Mouse (Mus musculus) activated CD4-positive, CD25-positive, alpha-beta regulatory T cell, adult 4 months (primary cell): ENCODE data around the gene Glra4. TPM values are rescaled to one million over a fixed set of nuclear protein-coding genes. Genes with fewer than 3 reads are reported as not detected.

Experiments used
- ATAC-seq: one replicate; pipeline ENCODE4 v1.8.0; 2017
- polyA plus RNA-seq, 2 experiments: library from polyadenylated mRNA; unstranded; fragments of 100-300 nt; shearing (Covaris generic); gene quantifications; one replicate each; pipeline ENCODE4 v1.2.1; 2017

The Glra4 gene
- polyA plus RNA-seq = not detected

DNA sequence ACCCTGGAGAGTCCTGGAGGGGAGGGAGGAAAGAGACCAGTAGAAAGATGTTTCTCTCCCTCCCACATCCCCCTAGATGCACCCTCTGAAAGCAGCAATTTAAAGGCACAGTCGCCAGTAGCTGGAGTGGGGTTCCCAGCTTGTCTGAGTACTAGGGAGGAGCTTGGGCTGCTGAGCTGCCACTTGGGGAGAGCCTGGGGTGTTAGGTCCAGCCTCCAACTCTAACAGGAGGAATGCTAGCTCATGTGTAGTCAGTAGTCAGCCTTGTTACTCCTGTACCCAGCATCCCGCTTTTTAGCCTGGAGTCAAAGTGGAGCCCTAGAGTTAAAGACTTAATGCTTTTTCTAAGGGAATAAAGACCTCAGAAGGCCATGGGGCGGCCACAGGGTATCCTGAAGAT, at the start of gene Glra4:
Gene Glra4 (minus strand): TSS at position 101 of the 400 bp plus-strand sequence.
- no peak for ATAC-seq

DNA sequence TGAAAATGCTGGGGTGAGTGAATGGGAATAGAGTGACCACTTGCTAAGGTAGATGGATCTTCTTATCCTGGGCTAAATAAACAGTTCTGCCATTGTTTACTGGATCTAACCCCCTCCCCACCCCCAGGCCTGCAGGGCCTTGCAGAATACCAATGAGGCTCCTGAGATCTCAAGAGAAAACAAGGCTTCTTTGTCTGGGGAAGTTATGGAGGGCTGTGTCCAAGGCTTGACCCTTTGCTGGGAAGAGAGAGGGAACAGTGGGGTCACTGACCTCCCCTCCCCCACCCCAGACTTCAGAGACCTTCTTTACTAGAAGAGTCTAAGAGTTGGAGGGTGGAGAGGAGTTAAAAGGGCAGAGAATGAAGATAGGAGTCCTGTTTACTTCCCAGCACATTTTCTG, 48.7 kb upstream of the Glra4 start:
- ATAC-seq = no peak

DNA sequence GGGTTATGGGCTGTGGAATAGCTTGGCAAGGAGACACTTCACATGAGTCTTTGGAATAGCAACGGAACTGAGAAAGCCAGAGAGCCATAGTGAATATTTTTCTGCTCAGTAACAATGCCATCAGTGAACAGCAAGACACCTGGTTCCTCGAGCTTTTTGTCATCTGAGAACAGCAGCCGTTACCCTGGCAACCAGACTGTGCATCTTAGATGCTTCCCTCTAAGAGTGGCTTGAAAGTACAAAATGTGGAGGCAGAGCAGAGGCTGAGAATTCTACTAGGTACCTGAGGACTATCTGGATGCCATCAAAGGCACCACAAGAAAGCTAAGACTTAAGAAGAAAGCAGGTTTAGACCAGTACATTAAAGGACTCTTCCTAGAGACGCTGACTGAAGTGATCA, 45.1 kb upstream of the Glra4 start:
- ATAC-seq = no peak

DNA sequence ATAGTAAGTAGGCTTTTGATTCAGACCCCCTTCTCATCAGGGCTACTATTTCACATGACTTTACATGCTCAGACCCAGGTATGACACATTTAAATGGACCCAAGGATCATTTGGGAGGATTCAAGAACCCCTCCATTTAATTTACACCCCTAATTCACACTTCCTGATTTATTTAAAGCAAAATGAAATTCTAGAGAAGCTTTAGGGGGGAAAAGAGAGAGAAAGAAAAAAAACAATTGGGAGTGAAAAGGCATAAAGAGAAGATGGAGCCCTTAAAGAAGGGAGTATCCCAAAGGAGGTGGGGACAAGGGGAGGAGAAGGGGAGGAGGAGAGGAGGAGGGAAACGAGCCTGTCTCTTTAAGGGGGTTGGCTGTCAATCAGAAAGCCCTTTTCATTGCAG, 42.4 kb upstream of the Glra4 start, which contains the start of gene Plp1:
Gene Plp1 (plus strand): TSS at position 301 of the 400 bp plus-strand sequence.
- no peak for ATAC-seq

DNA sequence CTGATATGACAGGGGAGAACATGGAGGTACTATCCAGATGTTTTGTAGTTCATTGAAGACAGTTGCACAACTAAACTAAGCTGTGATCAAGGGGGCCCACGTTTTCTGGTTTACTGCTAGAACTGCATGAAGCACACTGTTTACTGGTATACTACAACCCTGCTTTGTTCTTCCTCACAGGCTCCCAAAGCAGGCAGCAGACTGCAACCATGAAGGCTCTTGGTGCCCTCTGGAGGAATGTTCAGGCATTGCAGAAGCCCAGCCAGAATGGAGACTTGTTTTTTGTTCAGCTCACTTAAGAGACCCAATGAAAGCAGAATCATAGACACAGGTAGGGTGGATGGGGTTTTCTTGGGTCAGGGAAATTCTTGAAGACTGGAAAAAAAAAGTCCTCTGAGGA, 40.3 kb upstream of the Glra4 start:
- peak; percentile 59 for ATAC-seq

DNA sequence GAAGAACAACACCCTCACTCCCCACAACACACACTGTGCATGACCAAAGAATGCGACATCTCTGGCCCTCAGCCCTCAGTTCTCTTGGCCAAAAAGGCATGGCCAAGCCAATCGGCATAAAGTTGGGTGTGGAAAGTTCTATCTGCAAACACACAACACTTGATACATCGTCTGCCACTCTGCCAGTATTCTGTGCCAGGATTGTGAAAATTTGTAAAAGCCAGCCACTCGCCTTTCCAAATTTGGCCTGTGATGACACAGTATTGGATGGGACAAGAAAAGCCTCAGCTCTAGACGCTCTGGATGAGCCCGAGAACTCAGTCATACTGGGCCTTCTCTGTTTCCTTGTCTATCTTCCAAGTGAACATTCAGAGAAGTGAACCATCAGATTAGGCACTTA, 39.8 kb upstream of the Glra4 start:
- ATAC-seq = no peak

DNA sequence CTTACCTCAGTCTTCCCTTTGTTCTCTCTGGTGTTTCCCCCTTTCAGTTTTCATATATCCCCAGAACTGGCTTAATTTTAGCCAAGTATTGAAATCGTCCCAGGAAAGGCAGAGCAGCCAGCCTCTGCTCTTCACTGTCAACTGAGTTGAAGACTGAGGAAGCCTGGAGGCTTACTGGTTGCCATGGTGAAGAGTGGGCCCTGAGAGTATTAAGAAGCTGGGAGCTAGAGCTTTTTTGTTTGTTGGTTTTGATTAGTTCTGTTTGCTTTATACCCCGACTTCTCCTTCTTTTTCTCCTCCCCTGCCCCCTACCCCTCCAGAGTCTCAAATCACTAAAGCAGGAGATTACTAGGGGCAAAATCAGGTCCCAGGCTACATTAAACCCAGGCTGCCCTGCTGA, 17.3 kb upstream of the Glra4 start:
- ATAC-seq = no peak

DNA sequence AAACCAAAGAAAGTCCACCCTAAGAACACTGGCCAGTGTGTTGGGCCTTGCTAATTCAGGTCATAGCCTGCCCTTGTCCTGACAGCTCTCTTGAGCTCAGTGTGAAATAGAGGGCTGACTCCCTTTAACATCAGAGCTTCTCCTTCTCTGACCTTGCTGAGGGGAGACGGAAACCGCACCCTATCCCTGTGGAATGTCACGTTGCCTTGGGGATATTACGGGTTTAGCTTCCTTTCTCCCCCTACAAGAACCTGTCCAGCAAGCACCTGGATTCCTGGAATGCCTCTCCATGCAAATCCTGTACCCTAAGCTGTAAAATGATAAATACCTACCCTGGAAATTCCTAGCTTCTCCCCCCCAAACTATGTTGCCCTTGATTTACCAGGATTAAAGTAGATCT, 9.5 kb upstream of the Glra4 start:
- no peak for ATAC-seq

DNA sequence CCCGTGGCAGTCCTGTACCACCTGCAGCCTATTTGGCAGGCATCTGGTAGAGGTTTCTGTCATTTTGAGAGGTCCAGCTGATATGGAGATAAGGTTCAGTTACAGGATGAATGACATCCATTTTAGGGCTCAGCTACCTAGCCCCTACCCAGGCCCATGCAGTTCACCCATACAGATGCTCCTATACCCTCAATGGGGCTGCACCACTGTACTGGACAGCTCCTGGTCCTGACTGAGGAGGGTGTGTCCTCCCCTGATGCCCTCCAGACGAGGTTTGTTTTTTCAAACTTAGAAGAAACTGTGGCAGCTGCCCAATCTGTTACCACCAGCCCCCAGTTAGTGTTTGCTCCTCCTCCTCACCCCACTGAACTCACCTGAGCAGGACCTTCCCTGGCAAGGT, 679 bp downstream of the Glra4 start:
- ATAC-seq = no peak

DNA sequence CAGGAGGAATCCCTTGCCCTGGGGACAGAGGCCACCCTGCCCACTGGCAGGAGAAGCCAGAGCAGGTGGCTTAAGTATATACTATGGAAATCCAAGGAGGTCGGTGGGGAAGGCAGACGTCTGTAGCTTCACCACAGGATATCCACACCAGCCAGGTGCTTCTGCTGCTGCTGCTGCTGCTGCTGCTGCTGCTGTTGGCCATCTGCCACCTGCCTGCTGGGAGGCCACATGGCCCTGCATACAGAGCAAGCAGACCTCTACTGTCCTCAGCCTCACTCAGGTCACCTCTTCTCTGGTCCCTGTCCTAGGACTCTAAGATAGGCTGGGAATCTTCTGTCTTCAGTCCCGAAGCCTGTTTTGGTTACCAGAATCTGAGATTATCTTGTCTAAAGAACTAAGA, 1.9 kb downstream of the Glra4 start:
- no peak for ATAC-seq

DNA sequence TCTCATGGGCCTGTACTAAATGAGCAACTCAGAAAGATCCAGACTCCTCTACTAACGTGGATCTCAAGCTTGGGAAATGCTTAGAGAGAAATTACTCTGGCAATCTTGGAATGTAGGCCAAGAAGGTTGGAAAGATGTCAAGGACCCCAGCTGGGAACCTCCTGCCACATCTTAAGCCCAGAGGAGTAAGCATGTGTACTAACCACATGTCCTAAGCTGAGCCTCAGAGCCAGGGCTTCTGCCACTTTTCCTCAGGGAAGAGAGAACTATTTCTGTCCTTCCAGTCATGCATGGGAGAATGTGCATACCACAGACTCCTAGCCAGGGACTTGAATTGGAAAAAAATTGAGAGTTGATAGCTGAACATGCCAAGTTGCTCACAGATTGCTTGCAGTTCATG, 6.9 kb downstream of the Glra4 start:
- no peak for ATAC-seq

DNA sequence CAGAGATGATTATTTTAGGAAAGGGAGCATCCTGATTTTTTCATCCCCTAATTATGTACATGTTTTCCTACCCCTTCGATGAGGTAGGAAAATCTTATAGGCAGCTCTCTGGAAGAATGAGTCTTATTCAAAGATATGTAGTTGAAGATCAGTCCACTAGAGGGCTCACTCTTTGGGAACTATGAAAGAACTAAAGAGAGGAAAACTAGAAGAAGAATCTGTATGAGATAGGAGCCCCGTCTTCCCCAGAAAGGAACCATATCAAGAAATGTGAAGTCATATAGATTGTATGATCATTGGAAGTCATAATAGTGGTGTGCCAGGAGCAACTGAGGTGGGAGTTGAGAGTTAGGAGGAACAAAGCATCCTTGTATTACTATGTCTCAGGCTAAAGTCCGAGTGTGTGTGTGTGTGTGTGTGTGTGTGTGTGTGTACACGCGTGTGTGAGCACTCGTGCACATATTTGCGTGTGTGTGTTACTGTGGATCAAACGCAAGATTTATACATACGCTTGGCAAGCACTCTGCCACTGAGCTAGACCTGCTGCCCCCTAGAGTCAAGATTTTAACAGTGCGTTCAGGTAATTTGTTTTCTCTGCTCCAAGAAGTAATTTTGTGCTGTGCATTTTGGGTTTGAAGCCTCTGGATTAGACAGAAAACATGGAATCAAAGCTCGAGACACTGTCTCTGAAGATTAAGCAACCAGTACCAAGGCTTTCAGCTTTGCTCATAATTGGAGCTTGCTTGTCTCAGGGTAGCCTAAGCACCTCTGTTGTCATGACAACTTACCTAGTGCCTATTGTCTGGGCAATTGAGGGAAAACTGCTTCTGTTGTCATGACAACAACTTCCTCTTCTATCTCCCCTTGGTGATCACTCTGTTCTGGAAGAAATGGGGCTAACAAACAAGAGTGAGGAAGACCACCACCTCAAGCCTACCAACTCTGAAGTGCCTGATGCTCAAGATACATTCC, 18.6 kb downstream of the Glra4 start:
- ATAC-seq = peak; percentile 63

DNA sequence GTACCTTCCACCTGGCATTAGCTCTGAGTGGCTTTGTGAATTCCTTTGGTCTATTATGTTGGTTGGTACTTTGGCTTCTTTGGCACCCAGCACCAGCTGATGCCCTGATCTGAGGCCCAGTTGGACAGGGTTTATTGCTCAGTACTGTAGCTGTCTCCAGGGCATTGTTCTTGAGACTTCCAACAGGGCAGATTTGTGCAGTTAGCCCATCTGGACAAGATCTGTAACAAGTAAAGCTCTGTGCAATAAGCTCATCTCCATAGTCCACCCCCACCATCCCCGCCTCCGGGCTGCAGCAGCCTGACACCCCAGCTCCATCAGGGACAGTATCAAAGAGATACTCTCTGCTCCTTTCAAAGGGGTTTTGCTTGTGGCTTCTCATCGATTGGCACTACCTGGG, 24.5 kb downstream of the Glra4 start:
- no peak for ATAC-seq

DNA sequence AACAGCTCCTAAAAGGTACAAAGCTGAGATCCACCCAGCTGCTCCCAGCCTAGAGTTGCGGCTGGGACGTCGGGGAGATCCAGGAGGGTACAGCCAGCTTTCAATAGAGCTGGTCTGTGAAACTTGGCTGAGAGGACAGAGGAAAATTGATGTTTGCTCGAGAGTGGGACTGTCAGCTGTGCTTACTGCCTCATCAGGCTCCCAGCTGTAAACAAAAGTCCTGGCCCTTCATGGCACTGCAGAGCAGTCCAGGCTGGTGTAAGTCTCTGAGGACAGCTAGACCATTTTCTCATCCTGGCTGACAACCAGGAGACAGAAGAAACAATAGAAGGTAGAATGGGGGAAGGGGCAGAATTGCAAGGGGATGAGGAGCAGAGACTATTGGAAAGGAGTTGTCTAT, 30.6 kb downstream of the Glra4 start:
- ATAC-seq = no peak

DNA sequence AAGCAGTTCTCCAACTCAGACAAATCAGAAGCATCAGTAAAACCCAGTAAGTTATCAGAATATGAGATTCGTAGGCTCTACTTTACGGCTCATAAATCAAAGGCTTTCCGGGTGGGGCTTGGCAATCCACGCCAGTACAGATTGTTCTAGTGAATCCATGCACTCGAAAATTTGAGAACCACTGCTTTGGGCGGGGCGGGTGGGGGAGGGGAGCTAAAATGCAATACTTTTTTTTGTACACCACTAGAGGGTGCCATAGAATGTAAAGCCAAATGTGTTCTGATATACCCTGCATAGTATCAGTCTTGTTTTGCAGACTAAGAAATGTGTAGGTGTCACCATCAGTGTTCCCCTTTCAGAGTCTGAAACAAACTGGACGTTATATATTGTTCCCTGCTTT, 35.3 kb downstream of the Glra4 start:
- no peak for ATAC-seq

DNA sequence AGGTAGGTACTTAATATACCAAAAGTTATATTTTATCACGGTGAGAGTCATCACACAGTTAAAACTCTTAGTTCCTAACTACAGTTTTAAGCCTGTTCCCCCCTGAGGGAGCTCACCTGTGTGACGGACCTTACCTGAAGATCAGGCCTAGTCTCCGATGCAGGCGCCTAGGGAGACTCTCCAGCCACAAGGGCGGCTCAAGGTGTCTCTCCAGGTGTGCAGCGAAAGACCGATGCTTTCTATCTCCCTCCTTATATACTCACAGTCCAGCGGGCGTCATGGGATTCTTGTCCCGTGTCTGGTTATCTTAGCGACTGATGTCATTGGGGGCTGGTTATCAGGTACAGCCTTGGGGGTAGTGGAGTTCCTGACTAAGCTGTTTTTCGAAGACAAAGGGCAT, 36.5 kb downstream of the Glra4 start, which contains the start of gene Morf4l2:
Gene Morf4l2 (minus strand): TSS at position 232 of the 400 bp plus-strand sequence.
- ATAC-seq = no peak

DNA sequence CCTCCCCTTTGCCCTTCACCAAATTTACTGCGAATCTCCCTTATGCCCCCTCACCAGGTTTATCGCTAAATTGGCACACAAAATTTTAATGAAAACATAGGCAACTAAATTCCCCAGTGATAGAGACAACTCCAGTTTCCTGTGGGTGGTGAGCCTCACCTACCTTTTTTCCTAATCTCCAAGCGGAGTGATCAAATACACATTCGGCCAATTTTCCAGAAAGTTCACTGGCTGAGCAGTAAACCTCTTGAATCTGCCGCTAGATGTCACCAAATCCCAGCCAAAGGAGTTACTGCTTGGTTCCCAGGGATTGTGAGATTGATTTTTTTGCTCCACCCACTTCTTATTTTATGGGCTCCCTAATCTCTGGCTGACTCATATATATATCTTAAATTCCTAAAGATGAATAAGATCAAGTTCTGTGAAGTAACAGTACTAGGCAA, 37.3 kb downstream of the Glra4 start:
- ATAC-seq = no peak

DNA sequence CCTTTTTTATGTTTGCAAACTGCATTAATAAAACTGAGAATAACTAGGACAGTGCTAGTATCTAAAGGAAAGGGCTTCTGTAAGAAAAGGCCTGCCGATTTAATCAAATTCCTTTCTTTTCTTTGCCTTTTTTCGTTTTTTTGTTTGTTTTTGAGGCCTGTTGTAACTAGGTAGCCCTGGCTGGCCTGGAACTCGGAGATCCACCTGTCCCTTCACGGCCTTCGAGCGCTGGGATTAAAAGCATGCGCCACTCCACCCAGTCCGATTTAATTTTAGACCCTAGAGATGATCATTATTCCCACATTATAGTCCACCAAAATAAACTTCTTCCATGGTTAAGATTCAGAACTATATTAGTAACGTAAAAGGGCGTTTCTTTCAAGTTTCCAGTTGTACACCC, 37.7 kb downstream of the Glra4 start:
- ATAC-seq = no peak

DNA sequence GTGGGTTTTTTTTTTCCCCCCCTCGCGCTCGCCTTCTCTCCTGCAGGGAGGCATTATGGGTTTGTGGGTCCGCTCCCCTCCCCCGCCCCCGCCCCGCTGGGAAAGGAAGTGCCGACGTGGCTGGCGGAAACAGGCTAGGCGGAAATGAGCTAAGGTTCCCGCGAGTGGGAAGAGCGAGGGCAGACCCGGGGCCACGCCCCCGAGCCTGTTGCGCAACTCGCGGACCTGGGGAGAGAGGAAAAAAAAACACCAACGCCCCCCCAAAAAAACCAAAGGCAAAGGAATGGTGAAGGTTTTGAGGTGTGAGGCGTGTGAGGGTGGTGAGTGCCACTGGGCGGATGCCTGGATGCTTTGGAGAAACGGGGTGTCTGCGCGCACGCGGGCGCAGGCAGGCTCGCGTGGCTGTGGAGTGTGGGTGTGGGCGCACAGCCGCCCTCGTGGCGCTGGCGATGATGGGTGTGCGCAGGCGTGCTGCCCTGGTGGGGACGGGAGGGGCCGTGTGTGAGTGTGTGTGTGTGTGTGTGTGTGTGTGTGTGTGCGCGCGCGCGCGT, 38.2 kb downstream of the Glra4 start:
- peak; percentile 29 for ATAC-seq

DNA sequence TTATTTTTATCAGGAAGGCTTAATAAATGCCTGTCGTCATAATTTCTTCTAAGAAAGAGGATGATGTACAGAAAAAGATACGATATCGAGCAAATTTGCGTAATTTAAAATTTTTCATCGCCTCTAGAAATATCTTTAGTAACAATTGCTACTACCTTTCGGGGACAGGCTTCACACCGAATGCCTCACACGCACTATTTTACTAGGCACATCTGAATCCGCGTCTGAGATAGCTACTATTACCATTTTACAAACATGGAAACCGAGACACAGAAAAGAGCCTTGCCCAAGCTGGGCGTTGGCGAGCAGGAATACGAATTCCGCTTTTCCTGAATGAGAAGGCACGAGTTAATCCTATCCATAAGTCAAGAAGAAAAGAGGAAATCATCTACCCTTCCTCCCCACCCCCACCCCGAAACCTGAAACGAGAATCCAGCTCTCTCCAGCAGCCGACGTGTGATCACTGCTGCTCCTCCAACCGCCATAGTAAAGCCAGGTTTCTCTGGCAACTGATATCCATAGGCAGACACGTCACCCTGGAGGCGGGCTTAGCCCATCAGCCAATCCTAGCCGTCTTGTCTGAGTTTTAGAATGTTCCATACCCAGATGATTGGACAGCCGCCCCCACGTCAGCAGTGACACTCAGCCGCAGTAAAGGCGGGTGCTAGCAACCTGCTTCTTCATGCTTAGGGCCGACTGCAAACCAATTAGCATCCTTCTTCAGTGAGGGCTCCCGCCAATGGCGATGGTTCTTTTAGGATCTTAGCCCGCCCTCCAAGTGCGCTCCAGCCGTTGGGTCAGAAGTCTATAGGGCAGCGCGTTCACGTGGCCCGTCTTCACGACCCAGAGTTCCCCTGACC, 38.9 kb downstream of the Glra4 start:
- peak; percentile 86 for ATAC-seq

DNA sequence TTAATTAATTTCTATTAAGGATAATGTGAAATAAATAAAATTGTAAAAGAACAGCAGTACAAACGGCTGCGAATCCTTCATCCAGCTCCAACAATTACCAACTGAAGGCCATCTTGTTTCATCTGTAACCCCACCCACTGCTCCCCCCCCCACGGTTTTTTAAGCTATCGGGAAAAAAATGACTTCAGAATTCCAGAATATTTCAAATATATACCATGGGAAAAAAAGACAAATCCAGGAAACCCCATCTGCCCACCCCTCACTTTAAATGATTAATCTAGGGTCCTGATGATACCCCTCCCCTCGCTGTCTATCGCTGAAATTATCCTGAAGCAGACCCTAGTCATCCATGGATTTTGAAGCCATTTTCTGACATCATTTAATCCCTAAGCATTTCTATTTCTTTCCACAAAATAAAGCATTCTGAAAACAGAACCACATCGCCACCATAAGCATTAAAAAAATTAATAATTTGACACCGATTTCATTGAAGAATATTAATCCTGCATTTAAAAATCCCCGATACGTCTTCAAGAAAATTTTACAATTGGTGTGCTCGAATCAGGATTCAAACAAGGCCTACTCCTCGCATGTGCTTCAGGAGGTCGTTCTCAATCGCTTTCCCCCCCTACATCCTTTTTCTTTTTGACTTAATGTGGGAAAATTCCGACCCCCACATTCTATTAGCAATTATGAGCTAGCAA, 39.7 kb downstream of the Glra4 start:
- no peak for ATAC-seq

DNA sequence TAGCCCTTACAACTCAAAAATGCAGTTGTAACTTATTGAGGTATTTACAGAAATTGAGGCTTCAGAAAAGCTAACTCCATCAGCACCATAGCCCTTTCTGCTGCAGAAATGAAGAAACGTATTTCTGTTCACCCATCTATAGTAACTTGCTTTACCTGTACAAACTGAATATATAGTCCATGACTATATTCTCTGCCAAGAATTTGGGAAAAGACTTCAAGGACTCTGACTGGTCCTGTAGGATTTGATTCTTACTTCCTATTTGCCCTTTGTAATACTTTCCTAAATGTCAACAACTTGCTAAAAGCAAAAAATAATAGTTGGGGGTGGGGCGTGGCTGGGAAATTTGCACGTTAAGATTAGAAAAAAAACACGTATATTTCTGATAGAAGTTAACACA, 47.9 kb downstream of the Glra4 start:
- no peak for ATAC-seq
